Mouse (Mus musculus) neural tube, embryonic 12.5 days (tissue): ENCODE results near the gene Pimreg. TPM values are rescaled to one million over a fixed set of nuclear protein-coding genes. Genes with fewer than 3 reads are reported as not detected.

Experiments used
- ATAC-seq: fragments of 200-750 bp; cut with Nextera tagmentation; 2 replicates; pipeline ENCODE4 v1.8.0; 2017; ENCODE audit warnings: low read depth, mild to moderate bottlenecking, moderate TSS enrichment, moderate library complexity; ENCODE audit not compliant: low FRiP score
- H3K27ac ChIP-seq: fragments of 300-500 bp; sonication (generic); 2 replicates; pipeline ENCODE4 v1.5.1; 2016
- H3K27me3 ChIP-seq: fragments of 300-500 bp; sonication (generic); replicated peaks from 2 replicates; pipeline ENCODE4 v1.6.1; 2016; ENCODE audit warnings: mild to moderate bottlenecking
- H3K36me3 ChIP-seq: fragments of 300-500 bp; sonication (generic); 2 replicates; pipeline ENCODE4 v1.6.1; 2016; ENCODE audit warnings: mild to moderate bottlenecking
- H3K4me1 ChIP-seq: fragments of 300-500 bp; sonication (generic); 2 replicates; pipeline ENCODE4 v1.6.1; 2016
- H3K4me2 ChIP-seq: fragments of 300-500 bp; sonication (generic); replicated peaks from 2 replicates; pipeline ENCODE4 v1.6.1; 2016; ENCODE audit warnings: mild to moderate bottlenecking
- H3K4me3 ChIP-seq: fragments of 300-500 bp; sonication (generic); 2 replicates; pipeline ENCODE4 v1.5.1; 2016
- H3K9ac ChIP-seq: fragments of 300-500 bp; sonication (generic); 2 replicates; pipeline ENCODE4 v1.6.1; 2016; ENCODE audit warnings: mild to moderate bottlenecking
- H3K9me3 ChIP-seq: fragments of 300-500 bp; sonication (generic); 2 replicates; pipeline ENCODE4 v1.6.1; 2016; ENCODE audit warnings: mild to moderate bottlenecking
- WGBS: fragments of 180-500 bp; shearing (Covaris S2); methylation state at CpG from one replicate; pipeline ENCODE4 v1.1.7; 2016; 5-methylcytosine and 5-hydroxymethylcytosine counted together
- polyA plus RNA-seq: library from polyadenylated mRNA; unstranded; fragments of >200 nt; fragmentation: Nextera tagmentation; extraction: Ambion mirVana; gene quantifications from 2 replicates; pipeline ENCODE4 v1.2.1, GENCODE M21; 2016

Gene Pimreg
- polyA plus RNA-seq, 1 experiment from 2014 or later: 116 TPM

DNA sequence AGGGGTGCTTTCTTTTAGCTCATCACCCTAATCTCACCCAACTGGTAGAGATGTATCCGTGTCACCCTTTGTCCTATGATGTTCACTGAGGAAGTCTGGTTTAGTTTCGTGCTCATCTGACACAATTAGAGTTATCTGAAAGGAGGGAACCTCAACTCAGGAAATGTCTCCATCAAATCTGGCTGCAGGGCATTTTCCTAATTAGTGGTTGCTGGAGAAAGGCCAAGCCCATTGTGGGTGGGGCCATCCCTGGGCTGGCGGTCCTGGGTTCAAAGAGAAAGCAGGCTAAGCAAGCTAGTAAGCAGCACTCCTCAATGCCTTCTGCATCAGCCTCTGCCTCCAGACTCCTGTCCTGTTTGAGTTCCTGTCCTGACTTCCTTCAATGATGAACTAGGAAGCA, 10.4 kb downstream of the Pimreg start:
- Histone ChIP-seq H3K9me3 (no peaks in the 10 kb centered on the region), H3K27me3 (peaks cover 26% of the 10 kb centered on the region), H3K4me2 (no peak overlapping the region), H3K4me1 (peaks cover 19% of the 10 kb centered on the region), H3K27ac (no peak overlapping the region), H3K36me3 (no peaks in the 10 kb centered on the region), H3K9ac (no peak overlapping the region), H3K4me3 (no peak overlapping the region)
- WGBS: 70% methylated on average over 3 of the region's 3 CpGs
- ATAC-seq: no peak

DNA sequence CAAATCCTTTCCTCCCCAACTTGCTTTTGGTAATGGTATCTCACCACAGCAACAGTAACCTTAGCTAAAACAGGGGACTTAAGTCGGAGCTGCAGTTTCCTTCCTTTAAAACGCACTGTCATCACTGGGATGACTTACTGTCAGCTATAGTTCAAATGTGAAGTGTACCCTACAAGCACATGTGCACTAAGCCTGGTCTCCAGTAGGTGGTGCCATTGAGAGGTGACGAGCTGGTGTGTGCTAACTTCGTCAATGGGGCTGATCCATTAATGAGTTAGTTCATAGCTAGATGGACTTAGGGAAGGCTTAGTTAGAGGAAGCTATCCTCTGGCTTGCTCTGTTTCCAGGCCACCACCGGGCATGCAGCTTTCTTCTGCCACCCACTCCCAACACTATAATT, 10.8 kb downstream of the Pimreg start:
- 17% methylated on average over 5 of the region's 5 CpGs for WGBS
- no peak for ATAC-seq
- no peak overlapping the region for H3K27ac ChIP-seq

DNA sequence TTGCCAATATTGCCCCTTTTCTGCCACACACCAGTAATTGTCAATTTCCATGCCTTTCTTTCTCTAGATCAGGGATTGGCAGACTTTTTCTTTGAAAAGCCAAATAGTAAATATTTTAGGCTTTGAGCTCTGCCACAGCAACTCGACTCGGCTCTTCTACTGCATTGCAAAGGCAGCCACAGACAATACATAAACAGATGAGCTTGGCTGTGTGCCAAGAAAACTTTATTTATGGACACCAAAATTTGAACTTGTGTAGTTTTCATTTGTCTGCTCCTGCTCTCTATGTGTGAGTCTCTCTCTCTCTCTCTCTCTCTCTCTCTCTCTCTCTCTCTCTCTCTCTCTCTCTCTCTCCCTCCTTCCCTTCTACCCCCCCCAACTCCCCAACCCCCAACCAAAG, 13.3 kb downstream of the Pimreg start:
- Histone ChIP-seq H3K27ac (no peak overlapping the region), H3K4me3 (no peak overlapping the region)
- 53% methylated on average over 2 of the region's 2 CpGs for WGBS

More for the DNA sequence above, 10.8 kb downstream of the Pimreg start:
- H3K9me3 ChIP-seq: no peaks in the 10 kb centered on the region
- peaks cover 26% of the 10 kb centered on the region for H3K27me3 ChIP-seq
- H3K36me3 ChIP-seq: no peaks in the 10 kb centered on the region
- no peak overlapping the region for H3K4me2 ChIP-seq
- H3K4me1 ChIP-seq: peaks cover 19% of the 10 kb centered on the region
- no peak overlapping the region for H3K4me3 ChIP-seq
- no peak overlapping the region for H3K9ac ChIP-seq

DNA sequence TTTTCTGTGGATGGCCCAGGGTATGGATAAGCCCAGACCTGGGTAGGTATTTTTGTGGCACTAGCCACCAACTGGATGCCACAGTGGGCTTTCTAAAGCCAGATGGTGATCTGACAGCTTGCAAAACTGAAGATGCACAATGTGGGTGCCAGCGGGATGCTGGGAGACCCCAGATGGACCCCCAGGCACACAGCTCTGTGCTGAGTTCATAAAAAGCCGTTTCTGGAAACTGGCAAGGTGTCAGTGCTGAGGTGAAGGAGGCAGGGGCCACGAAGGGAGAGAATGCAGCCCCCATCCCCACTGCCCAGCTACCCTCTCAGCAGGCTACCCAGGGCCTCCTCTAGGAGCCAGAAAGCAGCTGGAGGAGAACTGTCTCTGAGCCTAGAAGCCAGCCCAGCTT, 15.3 kb downstream of the Pimreg start:
- no peak overlapping the region for H3K4me3 ChIP-seq
- H3K4me2 ChIP-seq: no peak overlapping the region
- H3K27me3 ChIP-seq: 0 out of 2 replicates have a peak, but pooled peaks cover 3% of the 10 kb centered on the region
- no peak for ATAC-seq
- no peak overlapping the region for H3K9ac ChIP-seq
- no peak overlapping the region for H3K27ac ChIP-seq
- peaks cover 7% of the 10 kb centered on the region for H3K4me1 ChIP-seq
- 71% methylated on average over 3 of the region's 3 CpGs for WGBS
- H3K9me3 ChIP-seq: no peaks in the 10 kb centered on the region
- no peaks in the 10 kb centered on the region for H3K36me3 ChIP-seq

More for the DNA sequence above, 13.3 kb downstream of the Pimreg start:
- H3K4me2 ChIP-seq: no peak overlapping the region
- peaks cover 19% of the 10 kb centered on the region for H3K4me1 ChIP-seq
- no peaks in the 10 kb centered on the region for H3K36me3 ChIP-seq
- no peak overlapping the region for H3K9ac ChIP-seq
- no peak for ATAC-seq
- peaks cover 15% of the 10 kb centered on the region for H3K27me3 ChIP-seq
- no peaks in the 10 kb centered on the region for H3K9me3 ChIP-seq

DNA sequence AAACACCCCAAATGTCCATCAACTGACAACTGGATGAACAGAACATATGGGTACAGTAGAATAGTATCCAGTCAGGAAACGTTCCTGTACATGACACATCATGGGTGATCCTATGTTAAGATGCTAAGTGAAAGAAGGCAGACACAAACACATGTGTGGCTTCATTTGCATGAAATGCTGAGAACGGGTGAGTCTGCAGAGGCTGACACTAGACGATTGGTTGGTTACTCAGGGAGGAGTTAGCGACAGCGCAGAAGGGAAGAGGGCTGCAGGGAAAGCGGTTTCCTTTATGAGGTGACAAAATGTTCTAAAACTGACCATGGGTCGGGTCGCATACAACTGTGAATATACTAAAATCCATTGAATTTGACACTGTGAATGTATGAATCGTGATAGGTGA, 18.6 kb downstream of the Pimreg start:
- no peak overlapping the region for H3K9ac ChIP-seq
- 81% methylated on average over 9 of the region's 9 CpGs for WGBS
- no peak for ATAC-seq
- no peaks in the 10 kb centered on the region for H3K36me3 ChIP-seq
- no peak overlapping the region for H3K27ac ChIP-seq
- no peaks in the 10 kb centered on the region for H3K27me3 ChIP-seq
- no peak overlapping the region for H3K4me3 ChIP-seq
- no peak overlapping the region for H3K4me2 ChIP-seq
- 0 out of 2 replicates have a peak, but pooled peaks cover 2% of the 10 kb centered on the region for H3K4me1 ChIP-seq
- H3K9me3 ChIP-seq: peaks cover 6% of the 10 kb centered on the region; the same call in 1 of the 2 replicates

DNA sequence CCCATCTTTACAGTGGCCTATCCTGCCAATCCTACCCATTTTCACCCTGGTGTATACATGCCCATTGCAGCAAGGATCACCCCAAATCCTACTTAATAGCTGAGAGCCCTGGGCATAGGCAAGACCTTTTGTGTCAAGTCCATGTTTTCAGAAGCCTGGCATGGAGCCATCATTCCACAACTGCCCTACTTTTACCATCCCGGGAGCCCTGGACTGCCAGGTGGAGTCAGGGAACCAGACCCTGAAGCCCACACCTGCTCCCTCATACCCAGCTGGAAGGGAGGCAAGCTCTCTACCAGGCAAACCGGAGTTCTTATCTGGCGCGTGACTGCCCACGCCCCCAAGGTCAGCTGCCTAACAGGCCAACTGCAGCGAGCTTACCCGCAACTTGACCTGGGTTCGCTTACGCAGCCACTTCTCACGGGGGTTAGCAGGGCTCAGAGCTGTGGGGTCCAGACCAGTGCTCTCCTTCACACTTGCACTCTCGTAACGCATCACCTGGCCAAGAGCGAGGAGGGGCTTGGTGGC, 19.3 kb downstream of the Pimreg start:
- H3K27me3 ChIP-seq: no peaks in the 10 kb centered on the region
- no peak for ATAC-seq

DNA sequence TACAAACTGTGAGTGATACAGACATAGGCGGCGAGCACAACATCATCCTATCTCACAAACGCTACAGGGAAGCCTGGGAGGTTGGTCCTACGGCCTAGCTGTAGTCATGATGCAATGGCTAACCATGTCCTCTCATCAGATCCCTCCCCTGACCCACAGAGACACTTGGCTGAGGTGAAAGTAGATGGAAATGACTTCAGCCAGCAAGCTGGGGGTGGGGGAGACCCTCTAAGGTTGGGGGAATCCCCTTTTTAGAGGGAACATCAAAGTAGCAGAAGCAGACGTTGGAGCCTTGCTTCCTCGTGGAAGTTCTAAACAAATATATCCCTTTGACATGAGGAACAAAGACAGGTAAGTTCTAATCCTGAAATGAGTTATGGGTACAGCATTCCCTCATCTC, 22.6 kb downstream of the Pimreg start:
- Histone ChIP-seq H3K27ac (no peak overlapping the region), H3K4me1 (no peaks in the 10 kb centered on the region), H3K27me3 (no peaks in the 10 kb centered on the region), H3K9ac (no peak overlapping the region), H3K4me3 (no peak overlapping the region), H3K36me3 (no peaks in the 10 kb centered on the region), H3K9me3 (peaks cover 6% of the 10 kb centered on the region; the same call in 1 of the 2 replicates), H3K4me2 (no peak overlapping the region)
- 88% methylated on average over 6 of the region's 6 CpGs for WGBS
- no peak for ATAC-seq

More for the DNA sequence above, 19.3 kb downstream of the Pimreg start:
- WGBS: 89% methylated on average over 13 of the region's 13 CpGs
- Histone ChIP-seq H3K4me2 (no peak overlapping the region), H3K9ac (no peak overlapping the region), H3K4me3 (no peak overlapping the region), H3K9me3 (peaks cover 6% of the 10 kb centered on the region; the same call in 1 of the 2 replicates), H3K4me1 (no peaks in the 10 kb centered on the region), H3K36me3 (no peaks in the 10 kb centered on the region), H3K27ac (no peak overlapping the region)

DNA sequence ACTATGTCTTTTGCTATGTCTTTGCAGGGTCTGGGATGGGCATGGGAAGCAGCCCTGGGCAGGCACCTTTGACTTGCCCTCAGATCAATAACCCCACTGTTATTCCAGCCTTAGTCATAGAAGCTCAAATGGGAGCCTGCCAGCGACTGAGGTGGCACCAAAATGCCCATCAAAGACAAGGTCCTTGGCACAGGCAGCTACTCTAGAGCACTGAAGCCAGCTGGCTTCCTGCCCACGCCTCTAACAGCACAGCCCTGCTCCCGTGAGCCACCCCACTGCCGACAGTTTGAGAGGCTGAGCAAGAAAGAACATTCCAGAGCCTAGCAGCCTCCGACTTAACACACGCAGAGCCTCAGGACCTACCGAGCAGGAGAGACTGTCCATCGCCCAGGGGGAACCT, 23.3 kb downstream of the Pimreg start:
- Histone ChIP-seq H3K4me3 (no peak overlapping the region), H3K4me2 (no peak overlapping the region), H3K27ac (no peak overlapping the region), H3K4me1 (no peaks in the 10 kb centered on the region), H3K36me3 (no peaks in the 10 kb centered on the region), H3K9me3 (peaks cover 6% of the 10 kb centered on the region; the same call in 1 of the 2 replicates), H3K9ac (no peak overlapping the region), H3K27me3 (no peaks in the 10 kb centered on the region)
- WGBS: 92% methylated on average over 8 of the region's 8 CpGs
- ATAC-seq: no peak

DNA sequence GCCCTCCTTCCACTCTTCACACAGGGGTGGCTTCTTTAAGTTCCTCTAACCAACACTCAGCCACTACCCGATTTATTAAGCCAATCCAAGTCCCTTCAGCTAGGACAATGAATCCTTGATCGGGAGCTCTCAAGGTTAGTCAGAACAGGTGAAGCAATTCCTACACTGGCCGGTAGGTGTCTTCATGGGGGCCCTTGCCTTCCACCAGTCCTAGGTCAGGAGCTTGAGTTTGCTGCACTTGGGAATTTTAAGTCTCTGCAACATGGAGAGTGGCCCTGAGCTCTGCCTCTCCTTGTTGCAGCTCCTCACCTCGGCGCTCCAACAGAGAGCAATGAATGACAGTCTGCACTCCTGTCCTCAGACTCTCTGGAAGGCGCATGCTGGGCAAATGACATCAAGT, 24.5 kb downstream of the Pimreg start:
- Histone ChIP-seq H3K4me1 (no peaks in the 10 kb centered on the region), H3K27ac (no peak overlapping the region), H3K36me3 (no peaks in the 10 kb centered on the region), H3K9me3 (peaks cover 6% of the 10 kb centered on the region; the same call in 1 of the 2 replicates), H3K4me2 (no peak overlapping the region), H3K4me3 (no peak overlapping the region), H3K9ac (no peak overlapping the region), H3K27me3 (no peaks in the 10 kb centered on the region)
- WGBS: 42% methylated on average over 6 of the region's 6 CpGs
- no peak for ATAC-seq

DNA sequence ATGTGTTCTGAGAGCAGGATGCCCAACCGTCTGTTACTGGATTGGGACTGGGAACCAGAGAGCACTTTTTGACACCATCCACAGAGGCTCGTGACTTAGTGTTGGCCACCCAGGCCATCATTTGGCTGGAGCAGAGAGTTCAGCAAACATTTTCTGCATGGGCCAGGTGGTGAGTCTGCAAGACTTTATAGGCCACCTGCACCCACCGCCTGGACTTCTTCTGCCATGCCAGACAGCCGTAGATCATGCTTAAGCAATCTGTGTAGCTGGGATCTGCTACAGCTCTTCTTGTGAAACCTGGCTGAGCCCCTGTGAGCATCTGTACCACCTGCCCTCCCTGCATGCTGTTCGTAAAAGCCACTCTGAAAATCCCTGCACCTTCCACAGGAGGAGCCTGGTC, 25.5 kb downstream of the Pimreg start:
- H3K9ac ChIP-seq: no peak overlapping the region
- 69% methylated on average over 5 of the region's 5 CpGs for WGBS

DNA sequence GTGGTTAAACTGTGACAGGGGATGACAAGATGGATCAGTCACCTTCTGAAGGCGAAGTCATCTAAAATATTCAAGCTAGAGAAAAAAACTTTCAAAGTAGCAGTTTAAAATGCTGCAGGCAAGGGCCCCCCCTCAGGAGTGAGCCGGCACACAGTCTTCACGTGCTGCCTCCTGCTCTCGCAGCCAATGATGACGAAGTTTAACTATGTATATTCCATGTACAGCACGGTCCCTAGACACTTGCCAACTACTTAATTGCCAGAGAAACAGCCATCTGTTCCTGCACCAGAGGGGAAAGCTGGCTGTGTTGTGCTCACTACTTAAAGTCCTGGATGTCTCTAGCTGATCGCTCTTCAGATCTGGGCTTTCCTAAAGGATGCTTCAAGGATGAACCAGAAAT, 26.2 kb downstream of the Pimreg start:
- no peak for ATAC-seq
- WGBS: 71% methylated on average over 7 of the region's 7 CpGs

More for the DNA sequence above, 25.5 kb downstream of the Pimreg start:
- Histone ChIP-seq H3K4me3 (no peak overlapping the region), H3K36me3 (no peaks in the 10 kb centered on the region), H3K9me3 (peaks cover 6% of the 10 kb centered on the region; the same call in 1 of the 2 replicates), H3K4me2 (no peak overlapping the region), H3K4me1 (peaks cover 5% of the 10 kb centered on the region; the same call in 1 of the 2 replicates), H3K27me3 (no peaks in the 10 kb centered on the region), H3K27ac (no peak overlapping the region)
- no peak for ATAC-seq

DNA sequence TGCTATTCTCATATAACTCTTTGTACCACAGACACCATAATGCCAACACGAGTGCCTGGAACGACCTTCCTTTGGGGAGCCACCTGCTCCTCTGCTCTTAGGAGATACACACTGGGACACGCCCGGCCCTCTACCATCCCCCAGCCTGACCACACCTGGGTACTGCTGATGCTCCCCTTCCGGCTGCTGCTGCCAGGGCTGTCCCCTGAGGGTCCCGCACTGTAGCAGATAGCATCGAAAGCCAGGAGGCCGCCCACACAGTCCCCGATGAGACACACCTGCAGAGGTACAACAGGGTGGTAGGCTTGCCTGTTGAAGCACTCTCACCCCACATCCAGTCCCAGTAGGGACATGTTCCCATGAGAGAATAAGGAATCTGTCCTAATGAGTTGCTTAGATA, 28.9 kb downstream of the Pimreg start:
- Histone ChIP-seq H3K9me3 (no peaks in the 10 kb centered on the region), H3K36me3 (no peaks in the 10 kb centered on the region), H3K27ac (no peak overlapping the region), H3K4me3 (no peak overlapping the region), H3K4me2 (no peak overlapping the region), H3K4me1 (peaks cover 7% of the 10 kb centered on the region; the same call in 1 of the 2 replicates), H3K9ac (no peak overlapping the region), H3K27me3 (no peaks in the 10 kb centered on the region)
- 81% methylated on average over 9 of the region's 9 CpGs for WGBS
- ATAC-seq: no peak

More for the DNA sequence above, 26.2 kb downstream of the Pimreg start:
- Histone ChIP-seq H3K9me3 (peaks cover 6% of the 10 kb centered on the region; the same call in 1 of the 2 replicates), H3K9ac (no peak overlapping the region), H3K4me1 (peaks cover 7% of the 10 kb centered on the region; the same call in 1 of the 2 replicates), H3K36me3 (no peaks in the 10 kb centered on the region), H3K4me3 (no peak overlapping the region), H3K27me3 (no peaks in the 10 kb centered on the region), H3K27ac (no peak overlapping the region), H3K4me2 (no peak overlapping the region)

DNA sequence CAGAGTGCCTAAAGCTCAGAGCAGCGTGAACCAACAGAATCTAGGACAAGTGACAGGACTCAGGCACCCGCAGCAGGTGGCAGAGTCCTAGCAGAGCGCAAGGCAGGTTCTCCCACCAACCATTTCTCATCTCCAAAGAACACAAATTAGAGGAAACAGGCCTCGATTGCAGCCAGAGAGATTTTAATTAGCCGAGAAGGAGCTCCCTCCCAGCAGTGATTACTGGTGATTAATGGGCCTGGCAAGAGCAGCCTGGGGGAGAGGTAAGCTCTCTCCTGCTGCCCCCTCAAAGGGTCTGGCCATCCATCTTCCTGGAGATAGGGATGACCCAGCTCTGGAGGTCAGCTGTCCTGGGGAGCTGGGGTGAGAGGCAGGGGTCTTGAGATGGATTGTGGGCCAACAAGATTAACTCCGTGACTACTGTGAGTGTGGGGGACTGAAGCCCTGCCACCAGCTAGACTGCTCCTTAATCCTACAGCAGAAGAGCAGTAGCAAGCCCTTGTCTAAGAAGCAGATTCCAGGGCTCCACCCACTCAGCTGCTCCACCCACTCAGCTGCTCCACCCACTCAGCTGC, 30.6 kb downstream of the Pimreg start:
- Histone ChIP-seq H3K27me3 (no peaks in the 10 kb centered on the region), H3K4me3 (no peak overlapping the region), H3K27ac (no peak overlapping the region), H3K9ac (no peak overlapping the region), H3K9me3 (no peaks in the 10 kb centered on the region), H3K36me3 (no peaks in the 10 kb centered on the region), H3K4me1 (peaks cover 7% of the 10 kb centered on the region; the same call in 1 of the 2 replicates), H3K4me2 (no peak overlapping the region)
- ATAC-seq: no peak
- WGBS: 33% methylated on average over 6 of the region's 6 CpGs
